Mouse (Mus musculus) lung, embryonic 15.5 days (tissue): ENCODE measurements around the gene Pgf. TPM values are rescaled to one million over a fixed set of nuclear protein-coding genes. Genes with fewer than 3 reads are reported as not detected.

Experiments
- ATAC-seq: fragments of 200-750 bp; cut with Nextera tagmentation; 2 replicates; pipeline ENCODE4 v1.8.0; 2017; ENCODE audit warnings: moderate number of reproducible peaks, borderline replicate concordance; ENCODE audit not compliant: low FRiP score, low TSS enrichment; ENCODE audit errors: extremely low read depth
- H3K27ac ChIP-seq: fragments of 300-500 bp; sonication (generic); 2 replicates; pipeline ENCODE4 v1.5.1; 2015; ENCODE audit warnings: moderate library complexity, mild to moderate bottlenecking, inconsistent platforms
- H3K27me3 ChIP-seq: fragments of 300-500 bp; sonication (generic); 2 replicates; pipeline ENCODE4 v1.6.1; 2015; ENCODE audit warnings: inconsistent platforms
- H3K36me3 ChIP-seq: fragments of 300-500 bp; sonication (generic); 2 replicates; pipeline ENCODE4 v1.6.1; 2015; ENCODE audit warnings: inconsistent platforms
- H3K4me1 ChIP-seq: fragments of 300-500 bp; sonication (generic); 2 replicates; pipeline ENCODE4 v1.6.1; 2015; ENCODE audit warnings: inconsistent platforms
- H3K4me2 ChIP-seq: fragments of 300-500 bp; sonication (generic); 2 replicates; pipeline ENCODE4 v1.6.1; 2015; ENCODE audit warnings: inconsistent platforms, mild to moderate bottlenecking, moderate library complexity
- H3K4me3 ChIP-seq: fragments of 300-500 bp; sonication (generic); 2 replicates; pipeline ENCODE4 v1.5.1; 2015; ENCODE audit warnings: mild to moderate bottlenecking, inconsistent platforms
- H3K9ac ChIP-seq: fragments of 300-500 bp; sonication (generic); 2 replicates; pipeline ENCODE4 v1.6.1; 2015; ENCODE audit warnings: inconsistent platforms
- H3K9me3 ChIP-seq: fragments of 300-500 bp; sonication (generic); 2 replicates; pipeline ENCODE4 v1.6.1; 2016; ENCODE audit warnings: inconsistent platforms
- WGBS: fragments of 180-500 bp; shearing (Covaris S2); methylation state at CpG from one replicate; pipeline ENCODE4 v1.1.7; 2015; 5-methylcytosine and 5-hydroxymethylcytosine counted together
- polyA plus RNA-seq: library from polyadenylated mRNA; unstranded; fragments of >200 nt; fragmentation: Nextera tagmentation; extraction: Ambion mirVana; gene quantifications from 2 replicates; pipeline ENCODE4 v1.2.1, GENCODE M21; 2015

Gene Pgf
- polyA plus RNA-seq, 1 experiment from 2014 or later: 10.8 TPM

DNA sequence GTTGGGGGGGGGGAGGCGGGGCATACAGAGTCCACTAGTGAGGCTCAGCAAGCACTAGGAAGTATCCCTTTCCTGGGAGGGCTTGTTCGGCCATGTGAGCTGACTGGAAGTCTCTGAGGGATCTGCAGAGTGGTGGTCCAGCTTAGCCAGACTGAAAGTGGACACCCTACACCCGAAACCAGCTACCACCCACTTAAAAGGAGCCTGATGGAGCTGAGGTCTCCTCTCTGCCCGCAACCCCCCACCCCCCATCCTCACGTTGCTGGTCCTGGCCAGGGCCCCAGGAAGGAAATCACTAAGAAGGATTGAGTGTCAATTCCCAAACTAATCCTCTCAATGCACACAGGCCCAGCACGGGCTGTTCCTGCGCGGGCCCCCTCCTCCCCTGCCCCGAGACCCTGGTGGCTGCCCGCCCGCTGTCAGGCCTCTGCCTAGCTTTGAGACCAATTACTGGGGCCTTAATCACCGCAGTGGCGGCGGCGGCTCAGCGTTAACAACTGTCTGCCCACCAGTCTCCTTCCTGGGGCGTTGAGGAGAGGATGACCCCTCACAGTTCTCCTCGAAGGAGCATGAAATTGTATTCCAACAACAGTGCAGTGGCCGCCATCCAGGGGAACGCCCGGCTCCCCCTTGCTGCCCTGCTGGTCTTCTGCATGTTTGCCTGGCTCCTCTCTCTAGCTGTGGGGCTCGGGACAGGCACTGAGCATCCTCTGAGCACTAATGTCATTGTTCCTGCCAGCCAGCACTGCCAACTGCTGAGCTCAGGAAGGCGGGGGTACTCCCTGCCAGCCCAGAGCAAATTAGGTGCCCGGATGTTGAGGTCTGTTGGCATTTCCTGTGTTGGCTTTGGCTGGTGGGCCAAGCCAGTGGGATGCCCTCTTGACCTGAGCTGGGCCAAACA, 23.6 kb upstream of the Pgf start:
- H3K27me3 ChIP-seq: no peaks in the 10 kb centered on the region
- H3K4me1 ChIP-seq: peaks cover 27% of the 10 kb centered on the region
- H3K4me3 ChIP-seq: no peak overlapping the region
- no peak overlapping the region for H3K9ac ChIP-seq
- H3K9me3 ChIP-seq: no peaks in the 10 kb centered on the region
- no peak for ATAC-seq
- no peak overlapping the region for H3K4me2 ChIP-seq
- no peaks in the 10 kb centered on the region for H3K36me3 ChIP-seq
- H3K27ac ChIP-seq: peak overlapping the region; percentile 63
- 29% methylated on average over 24 of the region's 24 CpGs for WGBS

DNA sequence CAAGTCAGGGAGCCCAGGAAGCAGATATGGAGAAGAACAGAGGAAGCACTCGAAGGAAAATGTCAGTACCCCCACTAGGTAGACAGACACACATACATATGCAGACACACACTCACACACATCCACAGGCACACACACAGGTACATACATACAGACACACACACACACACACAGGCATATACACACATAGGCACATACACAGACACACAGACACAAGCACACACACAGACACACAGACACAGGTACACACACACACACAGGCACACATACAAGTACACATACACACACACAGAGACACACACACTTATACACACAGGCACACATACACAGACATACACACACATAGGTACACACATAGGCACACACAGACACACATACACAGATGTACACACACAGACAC, 22.4 kb upstream of the Pgf start:
- no peaks in the 10 kb centered on the region for H3K36me3 ChIP-seq
- ATAC-seq: no peak
- no peak overlapping the region for H3K9ac ChIP-seq
- H3K4me2 ChIP-seq: no peak overlapping the region
- H3K27ac ChIP-seq: no peak overlapping the region
- no peak overlapping the region for H3K4me3 ChIP-seq
- H3K4me1 ChIP-seq: peaks cover 37% of the 10 kb centered on the region
- WGBS: 80% methylated on average over 1 of the region's 1 CpGs
- H3K27me3 ChIP-seq: no peaks in the 10 kb centered on the region
- no peaks in the 10 kb centered on the region for H3K9me3 ChIP-seq

DNA sequence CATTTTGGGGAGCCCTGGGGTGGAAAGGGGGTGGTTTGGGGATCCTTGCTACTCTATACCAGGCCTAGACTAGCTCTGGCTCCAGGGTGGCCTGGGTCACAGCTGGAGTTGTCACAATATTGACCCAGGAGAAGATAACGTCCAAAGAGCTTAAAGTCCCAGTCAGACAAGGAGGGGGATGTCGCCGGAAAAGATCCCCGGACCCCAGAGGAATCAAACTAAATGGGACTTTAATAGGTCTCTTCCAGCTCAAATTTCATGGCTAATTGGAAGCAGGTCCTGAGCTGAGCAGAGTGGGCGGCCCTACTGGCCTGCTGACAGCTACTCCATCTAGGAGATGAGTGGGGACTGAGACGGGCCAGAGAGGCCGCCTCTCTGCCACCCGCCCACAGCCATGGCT, 20.3 kb upstream of the Pgf start:
- H3K36me3 ChIP-seq: no peaks in the 10 kb centered on the region
- H3K4me3 ChIP-seq: no peak overlapping the region
- WGBS: 16% methylated on average over 8 of the region's 8 CpGs
- H3K9me3 ChIP-seq: no peaks in the 10 kb centered on the region
- ATAC-seq: no peak
- H3K27ac ChIP-seq: no peak overlapping the region
- H3K4me1 ChIP-seq: peaks cover 57% of the 10 kb centered on the region
- no peak overlapping the region for H3K9ac ChIP-seq
- no peaks in the 10 kb centered on the region for H3K27me3 ChIP-seq
- no peak overlapping the region for H3K4me2 ChIP-seq

DNA sequence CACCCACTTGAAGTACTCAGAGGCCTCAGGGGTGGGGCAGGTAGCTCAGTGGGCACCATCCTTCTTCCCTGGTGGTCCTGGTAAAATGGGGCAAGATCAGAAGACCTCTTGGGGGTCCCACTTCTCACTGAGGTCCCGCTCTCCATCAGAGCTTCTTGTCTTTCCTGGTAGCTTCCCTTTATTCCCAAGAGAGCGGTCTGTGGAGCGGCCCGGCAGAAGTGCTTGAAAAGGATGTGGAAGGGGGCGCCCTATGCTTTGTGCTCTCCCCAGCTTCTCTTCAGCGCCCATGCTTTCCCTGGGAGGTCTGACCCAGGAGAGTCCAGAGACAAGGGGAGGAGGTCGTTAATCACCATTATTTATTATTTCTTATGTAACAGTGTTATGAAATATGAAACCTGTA, 19.8 kb upstream of the Pgf start:
- H3K27me3 ChIP-seq: no peaks in the 10 kb centered on the region
- no peak overlapping the region for H3K4me3 ChIP-seq
- H3K36me3 ChIP-seq: no peaks in the 10 kb centered on the region
- no peak for ATAC-seq
- H3K27ac ChIP-seq: no peak overlapping the region
- H3K9me3 ChIP-seq: no peaks in the 10 kb centered on the region
- H3K4me1 ChIP-seq: peaks cover 62% of the 10 kb centered on the region
- no peak overlapping the region for H3K9ac ChIP-seq
- H3K4me2 ChIP-seq: no peak overlapping the region
- 58% methylated on average over 7 of the region's 7 CpGs for WGBS

GRCm38 (mm10) chr12:85196191-85196590, 18.6 kb upstream of the Pgf start:
- Histone ChIP-seq H3K4me1 (peaks cover 62% of the 10 kb centered on the region), H3K4me3 (no peak overlapping the region), H3K27ac (no peak overlapping the region), H3K9ac (no peak overlapping the region), H3K4me2 (no peak overlapping the region), H3K36me3 (no peaks in the 10 kb centered on the region), H3K9me3 (no peaks in the 10 kb centered on the region), H3K27me3 (no peaks in the 10 kb centered on the region)
- 82% methylated on average over 10 of the region's 10 CpGs for WGBS
- ATAC-seq: no peak

DNA sequence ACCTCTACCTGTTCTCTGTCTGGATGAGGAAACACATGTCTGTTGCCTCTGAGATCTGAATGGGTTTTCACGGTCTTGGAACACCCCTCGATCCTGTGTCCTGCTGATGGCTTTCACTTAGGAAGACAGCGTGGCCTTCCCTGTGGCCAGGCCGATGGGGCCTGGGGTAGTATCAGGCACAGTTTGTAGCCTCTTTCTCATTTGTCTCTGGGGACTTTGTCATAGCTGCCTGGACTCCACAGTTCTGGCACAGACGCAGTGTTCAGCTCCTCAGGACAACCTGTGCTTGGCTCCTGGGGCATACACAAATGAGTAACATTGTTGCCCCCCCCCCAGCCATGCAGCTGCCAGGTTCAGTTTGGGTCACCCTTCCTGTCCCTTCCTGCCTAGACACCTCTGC, 17.5 kb upstream of the Pgf start:
- Histone ChIP-seq H3K9ac (no peak overlapping the region), H3K4me1 (peaks cover 55% of the 10 kb centered on the region), H3K36me3 (no peaks in the 10 kb centered on the region), H3K9me3 (no peaks in the 10 kb centered on the region), H3K4me3 (no peak overlapping the region), H3K27me3 (no peaks in the 10 kb centered on the region), H3K27ac (peak overlapping the region; percentile 81), H3K4me2 (0 out of 2 replicates have a peak overlapping the region, but pooled peaks have one; percentile 11)
- ATAC-seq: peak; percentile 1; the same call in 1 of the 2 replicates
- 54% methylated on average over 5 of the region's 5 CpGs for WGBS

- Histone ChIP-seq H3K9ac (no peak overlapping the region), H3K4me3 (no peak overlapping the region), H3K9me3 (no peaks in the 10 kb centered on the region), H3K4me1 (peaks cover 55% of the 10 kb centered on the region), H3K36me3 (no peaks in the 10 kb centered on the region), H3K27ac (peak overlapping the region; percentile 81), H3K27me3 (no peaks in the 10 kb centered on the region), H3K4me2 (0 out of 2 replicates have a peak overlapping the region, but pooled peaks have one; percentile 11)
- peak; percentile 73 for ATAC-seq
- WGBS: 20% methylated on average over 4 of the region's 4 CpGs
Measured at GRCm38 (mm10) chr12:85194623-85195018, 17.0 kb upstream of the Pgf start.

DNA sequence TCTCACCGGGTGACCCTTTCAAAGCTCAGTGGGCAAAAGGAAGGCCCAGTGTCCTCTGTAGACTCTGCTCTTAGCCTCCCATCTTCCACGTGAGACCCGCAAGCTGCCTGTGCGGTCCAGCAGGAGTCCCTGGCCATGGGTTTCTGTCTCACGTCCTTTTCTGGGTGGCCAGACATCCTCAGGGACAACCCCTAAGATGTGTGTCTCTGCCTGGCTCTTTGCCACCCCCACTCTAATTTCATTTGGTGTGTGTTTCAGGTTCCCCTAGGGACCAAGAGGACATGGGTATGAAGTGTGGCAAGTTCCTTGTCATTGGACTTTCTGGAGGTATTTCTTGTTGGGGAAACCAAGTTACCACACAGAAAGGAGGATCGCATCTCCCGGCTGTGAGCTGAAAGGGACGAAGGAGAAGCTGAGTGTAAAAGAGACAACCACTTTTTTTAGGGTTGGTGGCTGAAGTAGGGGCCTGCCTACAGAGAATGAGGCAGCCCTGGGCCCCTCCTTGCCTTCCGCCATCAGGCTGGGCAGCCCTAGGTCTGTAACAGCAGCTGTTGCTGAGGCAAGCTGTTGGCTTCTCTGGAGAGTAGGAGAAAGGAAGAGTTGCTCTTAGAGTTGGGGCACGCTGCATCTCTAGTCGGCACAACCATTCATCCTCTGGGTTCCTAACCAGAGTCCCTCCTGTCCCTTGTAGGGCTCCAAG, 16.5 kb upstream of the Pgf start:
- Histone ChIP-seq H3K4me1 (peaks cover 55% of the 10 kb centered on the region), H3K9me3 (no peaks in the 10 kb centered on the region), H3K4me3 (no peak overlapping the region), H3K9ac (no peak overlapping the region), H3K27ac (peak overlapping the region; percentile 81), H3K27me3 (no peaks in the 10 kb centered on the region), H3K36me3 (no peaks in the 10 kb centered on the region), H3K4me2 (no peak overlapping the region)
- no peak; the same call in 1 of the 2 replicates for ATAC-seq
- WGBS: 66% methylated on average over 11 of the region's 11 CpGs

DNA sequence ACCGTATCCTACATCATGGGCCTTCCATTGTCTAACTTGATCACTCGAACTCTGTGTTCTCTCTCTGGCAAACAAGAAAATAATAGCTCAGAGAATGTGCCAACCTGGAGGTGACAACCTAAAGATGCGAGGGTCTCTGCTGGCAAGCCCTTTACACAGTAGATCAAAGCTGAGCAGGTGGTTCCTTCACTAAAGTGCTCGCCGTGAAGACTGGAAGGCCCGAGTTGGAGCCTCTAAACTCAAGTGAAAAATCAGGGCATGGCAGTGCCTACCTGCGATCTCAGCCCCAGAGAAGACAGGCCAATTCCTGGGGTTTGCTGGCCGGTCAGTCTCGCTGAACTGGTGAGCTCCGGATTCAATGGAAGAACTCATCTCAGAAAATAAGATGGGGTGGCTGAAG, 15.6 kb upstream of the Pgf start:
- Histone ChIP-seq H3K9me3 (no peaks in the 10 kb centered on the region), H3K9ac (no peak overlapping the region), H3K4me2 (no peak overlapping the region), H3K27me3 (no peaks in the 10 kb centered on the region), H3K4me1 (peaks cover 54% of the 10 kb centered on the region), H3K36me3 (no peaks in the 10 kb centered on the region), H3K4me3 (no peak overlapping the region), H3K27ac (no peak overlapping the region; the same call in 1 of the 2 replicates)
- ATAC-seq: no peak
- 72% methylated on average over 10 of the region's 10 CpGs for WGBS

- Histone ChIP-seq H3K4me1 (peaks cover 49% of the 10 kb centered on the region), H3K27me3 (no peaks in the 10 kb centered on the region), H3K36me3 (no peaks in the 10 kb centered on the region), H3K27ac (peak overlapping the region; percentile 64), H3K4me2 (no peak overlapping the region), H3K9me3 (no peaks in the 10 kb centered on the region), H3K9ac (no peak overlapping the region), H3K4me3 (no peak overlapping the region)
- ATAC-seq: peak; percentile 50
- WGBS: 17% methylated on average over 19 of the region's 19 CpGs
Measured at GRCm38 (mm10) chr12:85192461-85193108, 15.0 kb upstream of the Pgf start.

DNA sequence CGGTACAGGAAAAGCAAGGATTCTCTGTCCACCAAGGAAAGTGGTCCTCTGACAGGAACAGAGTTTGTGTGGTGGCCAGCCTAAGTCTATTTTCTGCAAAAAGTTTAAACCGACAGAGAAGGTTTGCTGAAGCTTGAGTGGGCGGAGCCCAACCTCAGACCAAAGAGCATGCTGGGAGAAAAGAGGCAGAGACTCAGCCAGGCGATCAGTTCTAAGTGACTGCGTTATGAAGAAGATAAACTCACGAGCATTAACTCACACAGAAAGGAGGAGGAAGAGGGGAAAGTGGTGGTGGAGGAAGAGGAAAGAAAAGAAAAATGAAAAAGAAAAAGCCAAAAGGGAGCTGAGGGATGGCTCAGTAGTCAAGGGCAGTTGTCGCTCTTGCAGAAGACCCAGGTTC, 12.7 kb upstream of the Pgf start:
- H3K9me3 ChIP-seq: no peaks in the 10 kb centered on the region
- H3K4me1 ChIP-seq: peaks cover 40% of the 10 kb centered on the region
- H3K4me3 ChIP-seq: no peak overlapping the region
- H3K27me3 ChIP-seq: no peaks in the 10 kb centered on the region
- 77% methylated on average over 7 of the region's 7 CpGs for WGBS
- H3K36me3 ChIP-seq: no peaks in the 10 kb centered on the region
- H3K4me2 ChIP-seq: no peak overlapping the region
- no peak overlapping the region for H3K27ac ChIP-seq
- no peak overlapping the region for H3K9ac ChIP-seq
- no peak for ATAC-seq

- Histone ChIP-seq H3K4me2 (no peak overlapping the region), H3K4me3 (no peak overlapping the region), H3K27me3 (no peaks in the 10 kb centered on the region), H3K9me3 (no peaks in the 10 kb centered on the region), H3K9ac (no peak overlapping the region), H3K27ac (no peak overlapping the region), H3K36me3 (no peaks in the 10 kb centered on the region), H3K4me1 (peaks cover 18% of the 10 kb centered on the region)
- no peak for ATAC-seq
- WGBS: 61% methylated on average over 7 of the region's 7 CpGs
Measured at GRCm38 (mm10) chr12:85186361-85186760, 8.8 kb upstream of the Pgf start.
